Mouse (Mus musculus) heart, embryonic 13.5 days (tissue): ENCODE results near the gene Wnt3a. TPM values are rescaled to one million over a fixed set of nuclear protein-coding genes. Genes with fewer than 3 reads are reported as not detected.

Experiments used
- ATAC-seq: fragments of 200-750 bp; cut with Nextera tagmentation; 2 replicates; pipeline ENCODE4 v1.8.0; 2017; ENCODE audit warnings: moderate TSS enrichment; ENCODE audit not compliant: insufficient number of reproducible peaks, low FRiP score, low TSS enrichment; ENCODE audit errors: extremely low read depth
- H3K27ac ChIP-seq: fragments of 300-500 bp; sonication (generic); replicated peaks from 2 replicates; pipeline ENCODE4 v1.5.1; 2015; ENCODE audit warnings: moderate library complexity, mild to moderate bottlenecking, inconsistent platforms
- H3K27me3 ChIP-seq: fragments of 300-500 bp; sonication (generic); replicated peaks from 2 replicates; pipeline ENCODE4 v1.6.1; 2015; ENCODE audit warnings: mild to moderate bottlenecking, inconsistent platforms
- H3K36me3 ChIP-seq: fragments of 300-500 bp; sonication (generic); 2 replicates; pipeline ENCODE4 v1.6.1; 2015; ENCODE audit warnings: mild to moderate bottlenecking, inconsistent platforms
- H3K4me1 ChIP-seq: fragments of 300-500 bp; sonication (generic); 2 replicates; pipeline ENCODE4 v1.6.1; 2015; ENCODE audit warnings: inconsistent platforms
- H3K4me2 ChIP-seq: fragments of 300-500 bp; sonication (generic); 2 replicates; pipeline ENCODE4 v1.6.1; 2015; ENCODE audit warnings: inconsistent platforms, mild to moderate bottlenecking, moderate library complexity
- H3K4me3 ChIP-seq: fragments of 300-500 bp; sonication (generic); 2 replicates; pipeline ENCODE4 v1.5.1; 2015; ENCODE audit warnings: moderate library complexity, mild to moderate bottlenecking, inconsistent platforms
- H3K9ac ChIP-seq: fragments of 300-500 bp; sonication (generic); 2 replicates; pipeline ENCODE4 v1.6.1; 2015; ENCODE audit warnings: inconsistent platforms, mild to moderate bottlenecking, moderate library complexity
- H3K9me3 ChIP-seq: fragments of 300-500 bp; sonication (generic); 2 replicates; pipeline ENCODE4 v1.6.1; 2016; ENCODE audit warnings: inconsistent platforms
- WGBS: fragments of 180-500 bp; shearing (Covaris S2); methylation state at CpG from one replicate; pipeline ENCODE4 v1.1.7; 2015; ENCODE audit warnings: mixed read lengths; 5-methylcytosine and 5-hydroxymethylcytosine counted together
- polyA plus RNA-seq: library from polyadenylated mRNA; unstranded; fragments of >200 nt; fragmentation: Nextera tagmentation; extraction: Ambion mirVana; gene quantifications from 2 replicates; pipeline ENCODE4 v1.2.1, GENCODE M21; 2015

The Wnt3a gene
- polyA plus RNA-seq, 1 experiment from 2014 or later: not detected

DNA sequence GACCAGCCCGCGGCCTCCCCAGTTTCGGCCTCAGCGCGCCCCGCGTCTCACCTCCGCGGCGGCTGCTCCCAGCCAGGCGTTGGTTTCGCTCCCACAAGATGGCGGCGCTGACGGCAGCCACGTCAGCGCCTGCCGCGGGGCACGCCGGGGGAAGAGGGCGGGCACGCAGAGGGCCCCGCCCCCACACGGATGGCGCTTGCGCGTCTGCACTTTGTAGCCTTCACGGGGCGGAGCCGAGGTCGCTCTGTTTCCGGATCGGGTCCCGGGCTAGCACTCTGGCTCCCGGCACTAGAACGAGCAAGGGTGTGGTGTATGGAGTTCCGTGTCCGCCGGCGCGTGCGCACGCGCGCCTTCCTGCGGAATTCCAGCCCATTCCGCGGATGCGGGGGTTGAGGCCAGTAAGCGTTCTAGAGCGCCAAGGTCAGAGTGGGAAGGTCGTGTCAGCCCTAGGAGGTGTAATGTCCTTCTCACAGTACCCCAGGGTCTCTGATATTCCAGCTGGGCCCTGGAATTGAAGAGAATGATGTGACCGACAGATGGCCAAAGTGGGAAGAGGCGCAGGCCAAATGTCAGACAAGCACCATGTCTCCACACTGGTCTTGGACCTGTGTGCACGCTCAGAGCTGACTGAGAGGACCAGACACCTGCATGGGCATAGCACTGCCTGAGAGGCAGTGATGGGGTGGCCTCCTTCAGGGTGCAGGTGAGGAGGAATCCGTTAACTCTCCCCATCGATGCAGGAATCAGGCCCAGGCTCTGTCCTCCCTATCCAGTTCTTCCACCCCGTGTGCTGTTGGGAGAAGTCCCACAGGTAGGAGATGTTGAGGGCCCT lies 62.2 kb downstream of the Wnt3a start, which contains the start of gene Arf1:
Arf1 (minus strand) TSS at position 149 of the 832 bp plus-strand sequence.
- Histone ChIP-seq H3K27me3 (0 out of 2 replicates have a peak, but pooled peaks cover 6% of the 10 kb centered on the region), H3K4me3 (peak within 1 kb of the TSS; percentile 100), H3K27ac (peak within 1 kb of the TSS; percentile 99), H3K9me3 (no peaks in the 10 kb centered on the region), H3K9ac (peak within 1 kb of the TSS; percentile 100), H3K36me3 (peaks cover 9% of the 10 kb centered on the region), H3K4me1 (peaks cover 53% of the 10 kb centered on the region), H3K4me2 (peak within 1 kb of the TSS; percentile 96)
- peak; percentile 90 for ATAC-seq
- 4% methylated on average over 59 of the region's 59 CpGs for WGBS

DNA sequence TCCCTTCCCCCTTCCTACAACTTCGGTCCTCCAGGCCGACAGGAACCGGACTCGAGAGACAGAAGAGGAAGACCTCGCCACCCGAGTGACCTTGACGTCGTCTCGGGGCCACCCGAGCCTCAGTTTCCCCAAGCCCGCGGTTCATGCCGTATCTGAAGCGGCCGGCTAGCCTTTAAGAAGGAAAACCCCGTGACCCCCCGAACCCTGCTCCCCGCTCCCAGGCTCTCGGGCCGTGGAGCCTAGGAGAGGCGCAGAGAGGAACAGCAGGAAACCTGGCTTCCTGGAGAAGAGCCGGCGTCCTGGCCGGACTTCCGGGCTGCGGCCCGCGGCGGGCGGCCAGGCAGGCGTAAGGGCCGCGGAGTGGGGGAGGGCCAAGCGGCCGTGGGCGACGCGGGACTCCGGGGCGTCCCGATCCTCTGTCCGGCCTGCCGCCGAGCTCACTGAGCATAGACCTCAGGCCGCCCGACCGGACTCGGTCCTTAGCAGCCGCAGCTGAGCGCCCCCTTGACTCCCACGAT lies 62.9 kb downstream of the Wnt3a start:
- Histone ChIP-seq H3K36me3 (peaks cover 9% of the 10 kb centered on the region), H3K4me3 (peak overlapping the region; percentile 100), H3K27me3 (no peaks in the 10 kb centered on the region), H3K27ac (peak overlapping the region; percentile 99), H3K9ac (peak overlapping the region; percentile 100), H3K9me3 (no peaks in the 10 kb centered on the region), H3K4me1 (peaks cover 54% of the 10 kb centered on the region), H3K4me2 (peak overlapping the region; percentile 96)
- ATAC-seq: peak; percentile 82
- WGBS: under 1% methylated on average over 49 of the region's 51 CpGs

- H3K4me3 ChIP-seq: peak overlapping the region; percentile 100
- peak overlapping the region; percentile 99 for H3K27ac ChIP-seq
- no peaks in the 10 kb centered on the region for H3K9me3 ChIP-seq
- H3K4me1 ChIP-seq: peaks cover 60% of the 10 kb centered on the region
- ATAC-seq: no peak
- H3K4me2 ChIP-seq: peak overlapping the region; percentile 96
- 2% methylated on average over 21 of the region's 21 CpGs for WGBS
- peaks cover 9% of the 10 kb centered on the region for H3K36me3 ChIP-seq
- no peaks in the 10 kb centered on the region for H3K27me3 ChIP-seq
- peak overlapping the region; percentile 100 for H3K9ac ChIP-seq
Observed at GRCm38 (mm10) chr11:59226787-59227603, 63.6 kb downstream of the Wnt3a start.

DNA sequence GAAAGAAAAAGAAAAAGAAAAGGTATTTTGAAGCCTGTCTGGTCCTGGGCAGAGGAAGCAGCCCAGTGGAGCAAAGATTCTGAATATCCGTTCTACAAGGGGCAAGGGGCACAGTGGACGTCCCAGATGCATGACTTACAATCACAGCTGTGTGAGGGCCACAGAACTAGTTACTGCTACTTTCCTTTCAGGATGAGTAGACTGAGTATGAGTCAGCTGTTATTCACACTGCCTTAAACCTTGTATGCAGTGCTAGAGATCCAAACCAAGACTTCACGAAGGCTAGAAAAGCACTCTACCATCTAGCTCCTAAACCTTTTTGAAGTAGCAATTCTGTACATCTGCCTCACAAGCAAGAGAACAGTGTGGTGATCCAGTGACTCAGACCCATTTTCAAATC lies 64.3 kb downstream of the Wnt3a start:
- peak overlapping the region; percentile 100 for H3K9ac ChIP-seq
- peaks cover 67% of the 10 kb centered on the region for H3K4me1 ChIP-seq
- no peaks in the 10 kb centered on the region for H3K9me3 ChIP-seq
- H3K27me3 ChIP-seq: no peaks in the 10 kb centered on the region
- peak overlapping the region; percentile 100 for H3K4me3 ChIP-seq
- H3K4me2 ChIP-seq: peak overlapping the region; percentile 96
- peak overlapping the region; percentile 99; the same call in 1 of the 2 replicates for H3K27ac ChIP-seq
- peaks cover 9% of the 10 kb centered on the region for H3K36me3 ChIP-seq
- no peak for ATAC-seq
- 36% methylated on average over 3 of the region's 3 CpGs for WGBS

DNA sequence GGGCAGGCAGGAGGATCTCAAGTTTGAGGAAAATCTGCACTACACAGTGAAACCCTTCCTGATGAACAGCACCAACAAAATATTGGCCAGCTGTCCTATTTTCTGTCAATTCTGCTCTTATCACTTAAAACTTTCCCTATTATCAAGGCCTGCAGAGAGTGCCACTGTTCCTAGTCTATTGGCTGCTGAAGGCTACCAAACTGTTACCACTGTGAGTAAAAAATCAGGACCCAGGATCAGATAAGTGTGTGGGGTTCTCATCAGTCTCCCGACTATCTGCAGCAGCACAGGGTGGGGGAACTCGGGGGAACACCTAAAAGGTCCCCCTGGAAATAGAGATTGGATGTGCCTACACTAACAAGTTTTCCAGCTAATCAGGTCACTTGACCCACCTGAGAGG lies 65.4 kb downstream of the Wnt3a start:
- Histone ChIP-seq H3K4me2 (peak overlapping the region; percentile 96), H3K9me3 (no peaks in the 10 kb centered on the region), H3K36me3 (peaks cover 14% of the 10 kb centered on the region), H3K27ac (no peak overlapping the region), H3K27me3 (no peaks in the 10 kb centered on the region), H3K9ac (peak overlapping the region; percentile 100; the same call in 1 of the 2 replicates), H3K4me1 (peaks cover 75% of the 10 kb centered on the region), H3K4me3 (peak overlapping the region; percentile 100)
- ATAC-seq: no peak
- WGBS: 28% methylated on average over 2 of the region's 2 CpGs

GRCm38 (mm10) chr11:59224470-59224869 lies 66.1 kb downstream of the Wnt3a start:
- ATAC-seq: no peak
- Histone ChIP-seq H3K9ac (no peak overlapping the region), H3K4me3 (peak overlapping the region; percentile 100; the same call in 1 of the 2 replicates), H3K27me3 (no peaks in the 10 kb centered on the region), H3K36me3 (peaks cover 21% of the 10 kb centered on the region), H3K4me1 (peaks cover 78% of the 10 kb centered on the region), H3K9me3 (no peaks in the 10 kb centered on the region), H3K4me2 (peak overlapping the region; percentile 96), H3K27ac (no peak overlapping the region)
- WGBS: 31% methylated on average over 2 of the region's 2 CpGs

- H3K36me3 ChIP-seq: peaks cover 25% of the 10 kb centered on the region
- peak overlapping the region; percentile 96 for H3K4me2 ChIP-seq
- no peak for ATAC-seq
- no peaks in the 10 kb centered on the region for H3K9me3 ChIP-seq
- no peaks in the 10 kb centered on the region for H3K27me3 ChIP-seq
- WGBS: 75% methylated on average over 3 of the region's 3 CpGs
- H3K9ac ChIP-seq: peak overlapping the region; percentile 37; the same call in 1 of the 2 replicates
- 0 out of 2 replicates have a peak overlapping the region, but pooled peaks have one; percentile 26 for H3K27ac ChIP-seq
- peaks cover 79% of the 10 kb centered on the region for H3K4me1 ChIP-seq
- H3K4me3 ChIP-seq: no peak overlapping the region
Observed at GRCm38 (mm10) chr11:59224025-59224424, 66.5 kb downstream of the Wnt3a start.

GRCm38 (mm10) chr11:59222306-59222705 lies 68.2 kb downstream of the Wnt3a start:
- Histone ChIP-seq H3K9ac (no peak overlapping the region), H3K4me2 (no peak overlapping the region), H3K4me3 (no peak overlapping the region), H3K4me1 (peaks cover 90% of the 10 kb centered on the region), H3K27ac (no peak overlapping the region), H3K36me3 (peaks cover 32% of the 10 kb centered on the region), H3K27me3 (no peaks in the 10 kb centered on the region), H3K9me3 (no peaks in the 10 kb centered on the region)
- 80% methylated on average over 4 of the region's 4 CpGs for WGBS
- ATAC-seq: no peak

DNA sequence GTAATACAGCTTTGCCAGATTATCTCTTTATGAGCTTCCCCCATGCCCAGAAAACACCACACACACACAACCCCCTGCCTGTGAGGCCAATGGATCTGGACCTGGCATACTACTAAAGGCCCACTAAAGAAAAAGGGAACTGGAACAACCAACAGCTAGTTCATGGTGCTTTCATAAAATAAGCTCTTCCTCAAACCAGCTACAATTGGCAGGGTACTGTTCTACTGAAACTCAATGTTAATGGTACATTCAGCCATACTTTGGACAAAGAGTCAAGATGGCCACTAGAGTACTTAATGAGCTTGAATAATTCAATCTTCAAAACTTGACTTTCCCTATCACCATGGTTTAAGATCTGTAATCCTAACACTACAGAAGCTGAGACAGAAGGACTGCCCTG lies 68.9 kb downstream of the Wnt3a start:
- Histone ChIP-seq H3K4me3 (no peak overlapping the region), H3K4me1 (peaks cover 93% of the 10 kb centered on the region), H3K4me2 (no peak overlapping the region), H3K9me3 (no peaks in the 10 kb centered on the region), H3K27ac (no peak overlapping the region), H3K36me3 (peaks cover 32% of the 10 kb centered on the region), H3K9ac (no peak overlapping the region), H3K27me3 (no peaks in the 10 kb centered on the region)
- no peak for ATAC-seq

DNA sequence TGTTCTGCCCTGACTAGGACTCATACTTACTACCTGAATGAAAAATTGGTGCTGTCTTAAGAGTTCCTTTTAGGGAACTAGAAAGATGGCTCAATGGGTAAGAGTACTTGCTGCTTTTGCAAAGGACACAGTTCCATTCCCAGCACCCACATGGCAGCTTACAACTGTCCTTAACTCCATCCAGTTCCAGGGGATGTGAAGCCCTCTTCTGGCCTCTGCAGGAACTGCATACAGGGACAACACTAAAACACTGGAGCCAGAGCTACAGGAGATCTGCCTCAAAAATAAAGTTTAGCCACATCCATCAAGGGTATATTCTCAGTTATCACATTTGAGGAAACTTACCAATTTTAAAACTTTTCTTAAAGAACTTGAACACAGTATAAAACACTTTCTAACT lies 71.5 kb downstream of the Wnt3a start:
- H3K36me3 ChIP-seq: peaks cover 46% of the 10 kb centered on the region
- peaks cover 79% of the 10 kb centered on the region for H3K4me1 ChIP-seq
- H3K27ac ChIP-seq: no peak overlapping the region
- H3K4me3 ChIP-seq: no peak overlapping the region
- no peak overlapping the region for H3K4me2 ChIP-seq
- H3K9me3 ChIP-seq: no peaks in the 10 kb centered on the region
- no peak for ATAC-seq
- H3K9ac ChIP-seq: no peak overlapping the region
- H3K27me3 ChIP-seq: no peaks in the 10 kb centered on the region

- peaks cover 43% of the 10 kb centered on the region for H3K36me3 ChIP-seq
Observed at GRCm38 (mm10) chr11:59218389-59218998, 72.1 kb downstream of the Wnt3a start.

More at GRCm38 (mm10) chr11:59218389-59218998, 72.1 kb downstream of the Wnt3a start:
- peaks cover 77% of the 10 kb centered on the region for H3K4me1 ChIP-seq
- H3K4me3 ChIP-seq: no peak overlapping the region
- no peaks in the 10 kb centered on the region for H3K9me3 ChIP-seq
- H3K27me3 ChIP-seq: no peaks in the 10 kb centered on the region
- ATAC-seq: no peak
- H3K27ac ChIP-seq: no peak overlapping the region
- 77% methylated on average over 4 of the region's 4 CpGs for WGBS
- H3K4me2 ChIP-seq: no peak overlapping the region
- H3K9ac ChIP-seq: 0 out of 2 replicates have a peak overlapping the region, but pooled peaks have one; percentile 1
